Mouse (Mus musculus) heart, adult 9 months (tissue): ENCODE data around the gene Bcl2l1.

Source experiments
- DNase-seq, 2 experiments: peaks; one replicate each; pipeline ENCODE4 v3.0.0; 2022; ENCODE audit warnings: low spot score in 2 of 2

Gene Bcl2l1

DNA sequence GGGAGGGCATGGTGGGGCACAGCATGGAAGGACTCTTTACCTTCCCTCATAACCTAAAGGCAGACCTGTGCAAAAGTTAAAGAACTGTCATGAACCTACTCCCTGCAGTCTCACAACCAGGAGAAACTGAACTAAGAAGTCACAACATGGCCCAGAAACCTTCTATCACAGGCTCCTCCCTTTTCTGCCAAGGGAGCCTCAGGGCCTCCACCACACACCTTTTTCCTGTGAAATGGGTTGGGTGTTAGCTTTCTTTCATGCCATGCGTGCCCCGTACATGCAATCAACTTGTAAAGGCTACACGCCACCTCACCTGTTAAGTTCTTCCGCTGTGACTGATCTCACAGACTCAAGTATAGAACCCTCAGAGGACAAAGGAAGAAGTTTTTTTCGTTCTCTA, 28.4 kb downstream of the Bcl2l1 start:
- DNase-seq = no peak

DNA sequence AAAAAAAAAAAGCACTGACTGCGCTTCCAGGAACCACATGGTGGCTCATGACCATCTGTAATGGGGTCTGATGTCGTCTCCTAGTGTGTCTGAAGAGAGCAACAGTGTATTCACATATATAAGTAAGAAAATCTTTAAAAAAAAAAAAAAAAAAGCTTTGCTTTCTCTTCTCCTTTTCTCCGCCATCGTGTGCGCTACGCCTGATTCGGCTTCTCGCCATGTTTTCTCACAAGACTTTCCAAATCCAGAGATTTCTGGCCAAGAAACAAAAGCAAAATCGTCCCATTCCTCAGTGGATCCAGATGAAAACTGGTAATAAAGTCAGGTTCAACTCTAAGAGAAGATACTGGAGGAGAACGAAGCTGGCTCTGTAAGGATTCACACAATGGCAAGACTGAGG, 29.2 kb downstream of the Bcl2l1 start:
- no peak for DNase-seq

GRCm38 (mm10) chr2:152800762-152801113, 30.8 kb downstream of the Bcl2l1 start:
- no peak for DNase-seq

DNA sequence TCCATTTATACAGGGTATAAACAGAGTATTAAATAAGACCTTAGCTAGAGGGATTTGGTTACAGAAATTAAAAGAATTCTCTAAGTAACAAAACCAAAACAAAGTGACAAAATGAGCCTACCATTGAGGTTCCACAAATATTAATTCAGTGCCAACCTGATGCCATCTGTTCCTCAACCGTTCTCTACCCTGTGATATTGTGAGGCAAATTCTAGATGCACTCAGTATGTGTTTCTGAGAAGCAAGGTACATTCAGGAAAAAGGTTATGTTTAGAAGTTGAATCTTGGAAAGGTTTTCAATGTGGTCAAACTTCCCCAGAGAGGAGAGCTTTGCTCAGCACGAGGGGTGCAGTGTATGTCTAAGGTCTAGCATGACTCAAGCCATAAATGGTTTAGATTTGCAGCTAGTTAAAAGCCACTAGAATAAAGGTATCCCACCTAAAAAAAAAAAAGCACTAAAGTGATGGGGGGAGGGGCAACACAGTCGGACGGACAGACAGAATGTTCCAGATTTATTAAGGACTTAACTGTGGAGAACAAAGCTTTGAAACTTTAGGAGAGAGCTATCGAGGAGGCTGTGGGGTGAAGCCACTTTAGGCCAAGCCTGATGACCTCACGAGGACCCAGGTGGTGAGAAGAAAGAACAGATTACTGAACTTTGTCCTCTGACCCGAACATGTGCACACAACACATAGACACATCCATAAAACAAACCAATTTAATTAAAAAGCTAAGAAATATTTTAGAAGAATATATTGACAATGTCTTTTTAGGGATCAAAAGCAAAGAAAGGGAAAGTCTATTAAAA, 31.4 kb downstream of the Bcl2l1 start:
- no peak for DNase-seq

GRCm38 (mm10) chr2:152797589-152797988, 33.9 kb downstream of the Bcl2l1 start:
- DNase-seq = no peak

DNA sequence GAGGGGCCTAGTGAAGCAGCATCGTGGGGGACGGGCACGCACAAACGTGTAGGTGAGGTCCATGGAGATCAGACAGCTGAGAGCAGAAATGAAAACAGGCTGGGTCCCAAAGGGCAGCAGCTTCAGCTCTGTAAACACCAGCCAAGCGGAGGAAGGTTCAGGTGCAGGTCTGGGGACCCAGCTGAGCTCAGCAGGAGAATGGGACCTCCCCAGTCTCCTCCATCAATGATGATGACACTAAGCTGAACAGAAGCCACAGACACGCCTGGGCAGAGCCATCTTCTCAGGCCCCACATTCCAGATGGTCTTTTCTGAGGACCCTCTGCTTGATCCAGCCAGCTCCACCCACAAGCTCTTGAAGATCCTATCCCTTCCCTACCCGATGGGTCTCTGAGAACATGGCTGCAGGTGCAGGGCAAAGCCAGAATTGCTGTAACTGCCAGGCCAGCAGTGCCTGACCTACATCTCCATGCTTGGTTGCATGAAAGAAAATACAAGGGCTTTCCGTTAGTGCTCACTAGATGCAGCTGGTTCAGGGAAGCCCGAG, 37.2 kb downstream of the Bcl2l1 start:
- DNase-seq = no peak

GRCm38 (mm10) chr2:152793381-152793780, 38.1 kb downstream of the Bcl2l1 start:
- DNase-seq = no peak

GRCm38 (mm10) chr2:152792461-152792860, 39.1 kb downstream of the Bcl2l1 start:
- DNase-seq = peak; percentile 65 to 72

DNA sequence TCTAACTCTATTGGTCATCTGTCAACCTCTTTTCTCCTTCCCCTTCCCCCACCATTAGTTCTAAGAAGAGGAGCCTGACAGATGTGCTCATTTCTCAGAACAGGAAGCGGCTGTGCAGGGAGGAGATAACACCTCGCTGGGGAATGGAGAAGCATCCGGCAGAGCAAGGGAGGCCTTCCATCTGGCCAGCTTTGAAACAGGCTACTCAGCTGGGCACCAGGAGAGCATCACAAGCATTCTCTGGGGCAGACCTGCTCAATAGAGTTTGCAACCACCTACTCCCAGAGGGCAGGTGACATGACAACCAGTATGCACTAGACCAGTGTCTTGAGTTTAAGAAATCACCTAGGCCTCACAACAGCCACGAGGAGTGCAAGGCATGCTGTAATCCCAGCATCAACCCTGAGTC, 41.9 kb downstream of the Bcl2l1 start:
- peak; percentile 79 to 81 for DNase-seq

DNA sequence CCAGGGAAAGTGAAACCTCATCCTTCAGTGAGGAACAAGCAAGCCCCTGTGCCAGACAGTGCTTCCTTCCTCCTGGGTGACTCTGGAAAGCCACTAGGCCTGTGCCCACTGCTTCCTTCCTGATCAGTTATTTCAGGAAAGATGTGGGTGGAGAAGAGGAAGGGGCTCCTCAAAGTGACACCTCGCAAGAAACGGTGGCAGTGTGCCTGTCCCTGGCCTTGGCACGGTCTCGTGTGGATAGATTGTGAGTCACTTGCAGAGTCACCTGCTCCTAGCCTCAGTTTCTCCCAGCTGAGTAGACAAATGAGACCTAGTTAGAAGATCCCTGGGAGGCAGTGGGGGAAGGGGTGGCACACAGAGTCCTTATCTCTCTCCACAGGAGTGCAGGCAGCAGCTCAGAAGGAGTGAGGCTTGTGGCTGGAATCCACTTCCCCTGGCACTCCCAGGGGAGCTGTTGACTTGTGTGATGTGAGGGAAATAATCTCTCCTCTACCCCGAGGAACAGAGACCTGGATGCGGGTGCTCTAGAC, 42.6 kb downstream of the Bcl2l1 start:
- DNase-seq = peak; percentile 69 to 80

GRCm38 (mm10) chr2:152787543-152787942, 44.0 kb downstream of the Bcl2l1 start:
- DNase-seq = no peak

DNA sequence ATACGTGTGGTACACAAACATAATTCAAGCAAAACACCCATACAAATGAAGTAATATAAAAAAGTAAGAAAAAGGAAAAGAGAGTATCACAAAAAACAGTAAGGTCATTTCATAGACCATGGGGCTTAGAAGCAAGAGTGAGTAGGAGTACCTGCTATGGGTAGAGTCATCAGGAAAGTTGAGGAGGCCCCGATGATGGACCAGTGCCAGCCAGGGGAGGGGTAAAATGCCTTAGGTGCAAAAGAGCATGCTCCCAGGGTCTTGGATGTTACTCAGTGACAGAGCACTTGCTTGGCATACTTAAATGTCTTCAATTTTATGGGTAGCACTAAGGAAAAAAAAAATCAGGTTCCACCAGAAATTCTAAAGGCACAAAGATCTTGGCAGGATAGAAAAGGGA, 44.4 kb downstream of the Bcl2l1 start:
- DNase-seq = no peak

GRCm38 (mm10) chr2:152785446-152786350, 45.8 kb downstream of the Bcl2l1 start:
- peak; percentile 94 to 97 for DNase-seq

DNA sequence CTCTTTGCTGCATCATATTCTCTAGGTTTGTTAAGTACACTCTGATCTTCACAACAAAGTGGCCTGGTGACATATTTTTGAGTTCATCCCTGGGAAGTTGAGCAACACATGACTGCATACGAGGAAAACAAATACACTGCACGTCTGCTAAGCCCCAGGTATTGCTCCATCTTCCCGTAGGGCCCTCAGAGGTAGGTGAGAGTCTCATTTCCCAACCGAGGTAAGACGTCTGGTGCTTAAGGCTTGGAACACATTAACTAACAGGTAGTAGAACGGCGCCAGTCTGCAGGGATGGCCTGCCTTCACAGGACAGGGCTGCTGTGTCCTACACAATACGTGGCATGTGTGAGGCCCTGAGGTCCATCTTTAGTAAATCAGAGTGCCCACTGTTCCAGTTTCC, 46.9 kb downstream of the Bcl2l1 start:
- DNase-seq = no peak

- DNase-seq = no peak
Measured at GRCm38 (mm10) chr2:152783241-152783640, 48.3 kb downstream of the Bcl2l1 start.

- no peak for DNase-seq
Measured at GRCm38 (mm10) chr2:152782656-152783055, 48.9 kb downstream of the Bcl2l1 start.

GRCm38 (mm10) chr2:152781031-152781711, 50.4 kb downstream of the Bcl2l1 start:
- peak in 1 of 2 experiments; percentile 46 for DNase-seq

DNA sequence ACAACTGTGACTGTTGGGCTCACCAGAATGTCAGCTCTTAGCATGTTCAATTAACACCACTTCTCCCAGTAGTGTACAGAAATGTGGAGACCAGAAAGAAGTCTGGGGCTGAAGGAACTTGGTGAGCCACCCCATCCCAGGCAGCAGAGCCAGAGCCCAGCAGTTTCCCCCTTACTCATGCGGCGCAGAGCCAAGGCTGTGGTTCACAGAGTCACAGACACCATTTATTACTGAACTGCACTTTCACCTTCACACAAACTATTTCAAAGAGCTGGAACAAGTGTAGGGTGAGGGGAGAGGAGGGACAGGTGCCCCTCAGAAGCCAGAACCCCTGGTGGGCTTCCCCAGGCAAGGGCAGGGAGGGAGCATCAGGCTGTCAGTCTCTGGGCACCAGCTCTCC, 51.1 kb downstream of the Bcl2l1 start:
- no peak for DNase-seq

GRCm38 (mm10) chr2:152777081-152777480, 54.4 kb downstream of the Bcl2l1 start:
- no peak for DNase-seq

DNA sequence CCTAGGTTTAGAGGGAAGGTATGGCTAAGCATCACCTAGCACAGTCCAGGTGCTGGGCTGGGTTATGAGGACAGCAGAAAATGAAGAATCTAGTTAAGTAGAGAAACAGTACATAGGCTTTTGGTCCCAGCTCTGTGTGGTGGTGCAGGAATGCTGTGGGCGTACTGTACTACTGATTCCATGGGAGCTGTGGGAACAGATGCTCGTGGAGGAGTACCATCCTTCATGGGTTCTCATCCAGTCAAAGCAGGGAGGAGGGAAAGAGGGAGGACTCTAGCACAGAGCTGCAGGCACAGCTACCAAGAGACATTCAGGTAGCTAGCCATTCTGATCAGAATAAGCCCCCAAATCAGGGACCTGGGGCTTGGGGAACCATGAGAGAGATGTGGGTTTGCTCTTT, 55.1 kb downstream of the Bcl2l1 start:
- no peak for DNase-seq

DNA sequence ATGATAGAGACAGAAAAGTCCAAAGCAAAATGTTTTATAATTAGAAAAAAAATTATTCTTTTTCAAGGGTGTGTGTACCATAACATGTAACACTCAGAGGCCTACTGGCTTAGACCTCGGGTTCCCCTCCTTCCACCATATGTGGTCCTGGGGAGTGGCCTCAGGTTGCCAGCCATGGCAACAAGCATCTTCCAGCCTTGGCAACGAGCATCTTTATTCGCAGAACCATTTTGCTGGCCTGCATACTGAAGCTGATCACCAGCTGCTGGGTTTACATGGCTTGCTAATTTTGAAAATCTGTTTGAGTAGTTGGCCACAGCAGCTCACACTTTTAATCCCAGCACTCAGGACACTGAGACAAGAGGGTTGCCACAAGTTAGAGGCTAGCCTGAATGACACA, 55.5 kb downstream of the Bcl2l1 start:
- DNase-seq = no peak

GRCm38 (mm10) chr2:152775357-152775756, 56.2 kb downstream of the Bcl2l1 start:
- DNase-seq = no peak
